Mouse (Mus musculus) urinary bladder, postnatal 10 days (tissue): ENCODE results near the gene Akt1s1.
A peak's percentile ranks its signal among the peaks of the same experiment; 100 is the strongest.

Source experiments
- DNase-seq: peaks from one replicate; pipeline ENCODE4 v3.0.0; 2022; ENCODE audit warnings: low spot score

The Akt1s1 gene

GRCm38 (mm10) chr7:44826771-44827170 is 22.0 kb upstream of the Akt1s1 start:
- no peak for DNase-seq

GRCm38 (mm10) chr7:44828706-44829105 is 20.1 kb upstream of the Akt1s1 start:
- DNase-seq: no peak

- no peak for DNase-seq
Observed at GRCm38 (mm10) chr7:44832763-44833162, 16.0 kb upstream of the Akt1s1 start.

GRCm38 (mm10) chr7:44835373-44836015 is 13.3 kb upstream of the Akt1s1 start:
- no peak for DNase-seq

- no peak for DNase-seq
Observed at GRCm38 (mm10) chr7:44836016-44836404, 12.8 kb upstream of the Akt1s1 start.

GRCm38 (mm10) chr7:44836423-44837053 is 12.3 kb upstream of the Akt1s1 start:
- DNase-seq: no peak

- no peak for DNase-seq
Observed at GRCm38 (mm10) chr7:44838073-44838472, 10.7 kb upstream of the Akt1s1 start.

GRCm38 (mm10) chr7:44839171-44839490 is 9.7 kb upstream of the Akt1s1 start:
- no peak for DNase-seq

GRCm38 (mm10) chr7:44839491-44840191 is 9.2 kb upstream of the Akt1s1 start:
- DNase-seq: no peak

- DNase-seq: no peak
Observed at GRCm38 (mm10) chr7:44840426-44840825, 8.4 kb upstream of the Akt1s1 start.

GRCm38 (mm10) chr7:44841825-44842463 is 6.8 kb upstream of the Akt1s1 start:
- no peak for DNase-seq

GRCm38 (mm10) chr7:44845006-44845405 is 3.8 kb upstream of the Akt1s1 start:
- DNase-seq: no peak

- DNase-seq: no peak
Observed at GRCm38 (mm10) chr7:44846804-44847203, 2.0 kb upstream of the Akt1s1 start.

- DNase-seq: no peak
Observed at GRCm38 (mm10) chr7:44847772-44848171, 1.0 kb upstream of the Akt1s1 start.

- peak; percentile 67 for DNase-seq
Observed at GRCm38 (mm10) chr7:44849416-44850111, 773 bp downstream of the Akt1s1 start.

- DNase-seq: no peak
Observed at GRCm38 (mm10) chr7:44850146-44850545, 1.4 kb downstream of the Akt1s1 start.

- DNase-seq: no peak
Observed at GRCm38 (mm10) chr7:44850789-44851624, 2.2 kb downstream of the Akt1s1 start.

- no peak for DNase-seq
Observed at GRCm38 (mm10) chr7:44851625-44852234, 2.9 kb downstream of the Akt1s1 start.

- no peak for DNase-seq
Observed at GRCm38 (mm10) chr7:44852259-44853027, 3.7 kb downstream of the Akt1s1 start.

GRCm38 (mm10) chr7:44853065-44853464 is 4.3 kb downstream of the Akt1s1 start:
- no peak for DNase-seq
